Mouse (Mus musculus) monocyte, adult 2 months (primary cell): ENCODE measurements around the gene Fut2.
A peak's percentile ranks its signal among the peaks of the same experiment; 100 is the strongest.

Experiments
- DNase-seq, 2 experiments: peaks; one replicate each; pipeline ENCODE4 v3.0.0; 2022; ENCODE audit warnings: low spot score in 2 of 2, low read depth in 1 of 2

Fut2 gene

GRCm38 (mm10) chr7:45639561-45640027, 26.6 kb downstream of the Fut2 start, which contains the start of gene Mamstr:
Gene Mamstr (plus strand): TSS chr7:45639977.
- DNase-seq, result no peak

DNA sequence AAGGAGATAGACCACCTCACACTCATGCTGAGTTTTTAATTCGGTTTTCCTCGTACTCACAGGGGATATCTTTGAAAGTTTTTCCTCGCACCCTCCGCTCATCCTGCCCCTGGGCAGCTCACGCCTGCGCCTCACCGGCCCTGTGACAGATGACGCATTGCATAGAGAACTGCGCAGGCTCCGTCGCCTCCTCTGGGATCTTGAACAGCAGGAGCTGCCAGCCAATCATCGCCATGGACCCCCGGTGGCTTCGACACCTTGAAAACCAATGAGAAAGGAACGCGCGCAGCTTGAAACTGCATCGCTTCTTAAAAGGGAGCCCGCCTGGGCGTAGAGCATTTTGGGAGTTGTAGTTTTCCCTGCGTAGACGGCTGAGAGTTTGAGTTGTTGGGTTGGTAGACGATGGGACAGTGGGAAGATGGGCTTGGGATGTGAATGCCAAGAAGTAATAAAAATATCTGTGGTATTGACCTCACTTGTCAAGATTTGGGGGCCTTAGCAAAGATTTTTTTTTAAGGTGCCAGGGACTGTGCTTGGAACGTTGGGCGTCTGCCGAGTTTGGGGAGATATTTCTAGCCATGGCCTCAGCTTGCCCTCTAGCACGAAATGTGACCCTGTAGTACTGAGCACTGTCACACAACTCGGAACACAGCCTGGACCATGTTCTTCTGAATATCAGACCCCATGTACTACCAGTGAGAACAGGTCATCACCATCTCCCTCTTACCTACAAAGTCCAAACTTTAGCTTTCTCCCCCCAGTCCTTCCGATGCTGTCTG, 27.4 kb downstream of the Fut2 start:
- DNase-seq, result no peak

- DNase-seq, result no peak
Observed at GRCm38 (mm10) chr7:45637710-45638109, 28.5 kb downstream of the Fut2 start.

DNA sequence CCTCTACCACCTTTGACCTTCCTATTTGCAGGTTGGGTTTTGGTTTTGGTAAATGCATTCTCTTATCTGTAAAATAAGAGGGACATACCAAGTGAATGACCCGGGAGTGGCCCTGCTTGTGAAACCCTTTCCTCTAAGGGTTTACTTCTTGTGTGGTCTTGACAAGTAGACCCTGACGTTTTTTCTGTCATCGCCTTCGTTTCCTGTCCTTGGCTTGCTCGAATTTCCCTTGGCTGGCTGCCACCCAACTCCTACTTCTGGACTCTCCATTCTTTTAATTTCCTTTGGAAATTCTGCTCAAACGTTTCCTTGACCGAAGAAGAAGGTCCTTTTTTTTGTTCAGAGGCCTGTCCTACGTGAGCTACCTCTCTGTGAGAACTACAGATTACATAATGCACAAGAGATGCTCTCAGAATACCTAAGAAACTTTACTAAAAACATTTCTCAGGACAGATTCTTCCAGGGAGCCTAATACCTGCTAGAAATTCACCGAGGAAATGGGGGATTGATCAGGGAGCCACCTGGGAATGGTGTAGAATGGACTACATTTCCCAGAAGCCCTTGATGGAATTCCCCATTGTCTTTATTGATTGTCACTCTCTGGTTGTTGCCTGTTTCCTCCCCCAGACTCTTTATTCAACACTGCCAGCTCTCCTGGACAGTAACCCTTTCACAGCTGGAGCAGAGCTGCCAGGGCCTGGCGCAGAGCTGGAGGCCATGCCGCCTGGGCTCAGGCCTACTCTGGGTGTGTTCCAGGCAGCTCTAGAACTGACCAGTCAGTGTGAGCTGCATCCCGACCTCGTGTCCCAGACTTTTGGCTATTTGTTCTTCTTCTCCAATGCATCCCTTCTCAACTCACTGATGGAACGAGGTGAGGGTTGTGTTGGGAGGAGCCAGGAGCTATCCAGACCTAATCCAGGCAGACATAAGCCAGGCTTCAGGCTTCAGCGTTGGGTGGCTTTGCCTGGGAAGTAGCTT, 30.2 kb downstream of the Fut2 start:
- DNase-seq, result no peak

DNA sequence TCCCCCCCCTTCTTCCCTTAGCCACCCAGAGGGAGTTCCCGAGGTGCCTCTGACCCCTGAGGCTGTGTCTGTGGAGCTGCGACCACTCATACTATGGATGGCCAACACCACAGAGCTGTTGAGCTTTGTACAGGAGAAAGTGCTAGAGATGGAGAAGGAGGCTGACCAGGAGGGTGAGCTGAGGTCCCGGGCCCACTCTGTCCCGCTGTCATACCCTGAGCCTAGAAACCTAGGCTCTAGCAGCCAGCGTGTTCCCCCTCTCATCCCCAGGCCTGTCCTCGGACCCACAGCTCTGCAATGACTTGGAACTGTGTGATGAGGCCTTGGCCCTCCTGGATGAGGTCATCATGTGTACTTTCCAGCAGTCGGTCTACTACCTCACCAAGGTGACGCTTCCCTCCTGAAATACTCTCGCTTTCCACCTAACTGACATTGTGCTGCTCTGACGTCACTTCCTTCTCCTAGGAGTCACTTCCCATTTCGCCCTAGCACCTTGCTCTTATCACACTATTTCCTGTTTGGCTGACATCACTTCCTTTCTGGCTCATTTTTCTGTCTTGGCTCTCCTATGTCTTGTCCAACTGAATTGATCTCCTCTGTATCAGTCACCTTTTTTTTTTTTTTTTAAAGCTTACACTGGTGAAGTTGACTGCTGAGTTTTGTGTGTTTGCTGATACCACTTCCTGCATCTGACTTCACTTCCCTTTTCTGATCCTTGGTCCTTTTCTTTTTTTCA, 31.1 kb downstream of the Fut2 start:
- peak; percentile 37 to 48 for DNase-seq

DNA sequence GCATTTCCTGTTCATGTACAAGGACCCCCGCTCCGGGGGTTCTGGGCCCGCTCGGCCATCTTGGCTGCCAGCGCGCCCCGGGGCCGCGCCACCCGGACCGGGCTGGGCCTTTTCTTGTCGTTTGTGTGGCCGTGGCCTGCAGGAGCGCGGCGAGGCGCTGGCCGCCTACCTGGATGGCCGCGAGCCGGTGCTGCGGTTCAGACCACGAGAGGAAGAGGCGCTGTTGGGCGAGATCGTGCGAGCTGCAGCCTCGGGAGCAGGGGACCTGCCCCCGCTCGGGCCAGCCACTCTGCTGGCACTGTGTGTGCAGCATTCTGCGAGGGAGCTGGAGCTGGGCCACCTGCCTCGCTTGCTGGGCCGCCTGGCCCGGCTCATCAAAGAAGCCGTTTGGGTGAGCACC, 33.7 kb downstream of the Fut2 start:
- DNase-seq, result no peak

- DNase-seq, result no peak
Observed at GRCm38 (mm10) chr7:45630064-45630907, 35.9 kb downstream of the Fut2 start.

DNA sequence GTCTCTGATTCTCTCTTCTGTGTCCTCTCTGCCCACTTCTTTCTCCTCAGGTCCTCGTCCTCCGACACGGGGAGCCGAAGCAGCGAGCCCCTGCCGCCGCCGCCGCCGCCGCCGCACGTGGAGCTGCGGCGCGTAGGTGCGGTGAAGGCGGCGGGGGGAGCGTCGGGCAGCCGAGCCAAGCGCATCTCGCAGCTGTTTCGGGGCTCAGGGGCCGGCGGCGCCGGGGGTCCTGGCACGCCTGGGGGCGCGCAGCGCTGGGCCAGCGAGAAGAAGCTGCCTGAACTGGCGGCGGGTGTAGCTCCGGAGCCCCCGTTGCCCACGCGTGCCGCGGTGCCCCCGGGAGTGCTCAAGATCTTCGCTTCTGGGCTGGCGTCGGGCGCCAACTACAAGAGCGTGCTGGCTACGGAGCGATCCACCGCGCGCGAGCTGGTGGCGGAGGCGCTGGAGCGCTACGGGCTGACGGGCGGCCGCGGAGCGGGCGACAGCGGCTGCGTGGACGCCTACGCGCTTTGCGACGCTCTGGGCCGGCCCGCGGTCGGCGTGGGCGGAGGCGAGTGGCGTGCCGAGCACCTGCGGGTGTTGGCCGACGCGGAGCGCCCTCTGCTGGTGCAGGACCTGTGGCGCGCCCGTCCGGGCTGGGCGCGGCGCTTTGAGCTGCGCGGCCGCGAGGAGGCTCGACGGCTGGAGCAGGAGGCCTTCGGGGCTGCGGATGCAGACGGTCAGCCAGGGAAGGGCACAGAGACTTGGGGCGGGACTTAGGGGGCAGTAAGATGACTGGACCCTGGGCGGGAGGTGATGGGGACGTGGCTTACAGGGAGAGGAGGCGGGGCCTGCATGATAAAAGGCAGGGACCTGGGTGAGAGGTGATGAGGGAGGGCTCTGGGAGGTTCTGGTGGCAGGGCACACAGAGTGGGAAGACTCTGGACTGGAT, 37.6 kb downstream of the Fut2 start:
- peak; percentile 50 to 78 for DNase-seq

DNA sequence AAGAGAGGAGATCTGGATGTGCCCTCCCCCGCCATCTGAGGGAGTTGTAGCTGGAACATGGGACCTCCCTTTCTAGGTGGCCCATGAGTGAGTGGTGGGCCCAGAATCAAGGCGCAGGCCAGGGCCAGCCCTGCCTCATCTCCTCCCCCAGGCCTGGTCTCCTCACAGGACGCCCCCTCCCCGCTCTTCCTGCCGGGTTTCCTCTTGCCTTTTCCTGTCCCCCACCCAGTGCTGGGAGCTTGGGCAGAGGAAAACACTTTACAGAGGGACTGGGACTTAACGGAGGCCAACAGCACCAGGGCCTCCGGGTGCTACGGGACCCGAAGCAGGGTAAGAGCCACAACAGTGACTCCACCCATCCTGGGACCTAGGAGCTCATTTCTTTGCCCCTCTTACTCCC, 38.9 kb downstream of the Fut2 start, which contains the start of gene Rasip1:
Rasip1 (plus strand) TSS at position 228 of the 400 bp plus-strand sequence.
- DNase-seq, result no peak

GRCm38 (mm10) chr7:45626571-45627076, 39.6 kb downstream of the Fut2 start:
- no peak for DNase-seq

DNA sequence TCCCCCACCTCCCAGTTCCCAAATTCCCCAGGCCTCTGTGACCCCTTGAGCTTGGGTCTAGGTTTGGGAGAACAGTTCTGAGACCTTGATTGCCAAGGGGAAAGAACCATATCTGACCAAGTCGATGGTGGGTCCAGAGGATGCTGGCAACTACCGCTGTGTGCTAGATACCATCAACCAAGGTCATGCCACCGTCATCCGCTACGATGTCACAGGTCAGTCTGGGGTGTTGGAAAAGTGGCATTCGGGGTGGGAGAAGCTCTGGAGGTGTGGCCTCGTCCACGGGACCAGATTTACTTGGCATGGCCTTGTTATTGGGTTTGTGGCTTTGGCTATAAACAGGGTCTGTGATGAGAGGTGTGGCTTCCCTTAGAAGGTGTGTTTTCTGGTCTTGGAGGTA, 40.7 kb downstream of the Fut2 start:
- no peak for DNase-seq

- no peak for DNase-seq
Observed at GRCm38 (mm10) chr7:45624718-45625117, 41.5 kb downstream of the Fut2 start.

GRCm38 (mm10) chr7:45623507-45623906, 42.7 kb downstream of the Fut2 start:
- no peak for DNase-seq

DNA sequence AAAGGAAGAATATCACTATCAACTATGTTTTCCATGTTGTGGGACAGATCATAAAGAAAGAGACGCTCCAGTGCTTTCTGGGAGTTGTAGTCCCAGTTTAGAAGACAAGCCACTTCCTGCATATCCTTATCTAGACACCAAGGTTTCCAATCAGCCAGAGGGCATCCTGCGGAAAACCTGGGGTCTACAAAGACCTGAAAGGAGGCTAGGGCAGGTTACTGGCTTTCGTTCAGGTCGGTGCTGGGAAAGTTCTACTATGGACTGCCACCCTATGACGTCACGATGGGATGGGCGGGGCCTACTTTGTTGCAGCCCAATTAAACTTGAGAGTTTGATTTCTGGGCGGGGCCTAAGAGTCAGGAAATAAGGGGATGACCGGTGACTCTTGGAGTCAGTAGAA, 44.8 kb downstream of the Fut2 start, which contains the start of gene Izumo1:
Izumo1 (plus strand) TSS at position 369 of the 400 bp plus-strand sequence.
- DNase-seq, result no peak

GRCm38 (mm10) chr7:45619592-45619991, 46.6 kb downstream of the Fut2 start:
- DNase-seq, result no peak

DNA sequence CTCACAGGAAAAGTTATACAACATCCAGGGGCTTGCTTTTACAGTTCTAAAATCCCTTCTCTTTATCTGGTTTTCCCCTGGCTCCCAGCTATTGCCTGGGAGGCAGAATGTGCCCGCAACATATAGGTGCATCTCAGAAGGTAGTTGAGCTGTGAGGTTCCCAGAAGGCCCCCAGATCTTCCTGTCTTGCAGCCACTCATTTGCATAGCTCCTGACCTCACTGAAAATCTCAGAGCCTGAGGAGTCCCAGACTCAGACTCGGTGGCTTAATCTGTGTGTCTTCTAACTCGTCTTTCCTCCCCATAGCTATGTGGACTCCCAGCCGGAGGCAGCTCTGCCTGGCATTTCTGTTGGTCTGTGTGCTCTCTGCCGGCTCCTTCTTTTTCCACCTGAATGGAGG, 47.9 kb downstream of the Fut2 start:
- no peak for DNase-seq

DNA sequence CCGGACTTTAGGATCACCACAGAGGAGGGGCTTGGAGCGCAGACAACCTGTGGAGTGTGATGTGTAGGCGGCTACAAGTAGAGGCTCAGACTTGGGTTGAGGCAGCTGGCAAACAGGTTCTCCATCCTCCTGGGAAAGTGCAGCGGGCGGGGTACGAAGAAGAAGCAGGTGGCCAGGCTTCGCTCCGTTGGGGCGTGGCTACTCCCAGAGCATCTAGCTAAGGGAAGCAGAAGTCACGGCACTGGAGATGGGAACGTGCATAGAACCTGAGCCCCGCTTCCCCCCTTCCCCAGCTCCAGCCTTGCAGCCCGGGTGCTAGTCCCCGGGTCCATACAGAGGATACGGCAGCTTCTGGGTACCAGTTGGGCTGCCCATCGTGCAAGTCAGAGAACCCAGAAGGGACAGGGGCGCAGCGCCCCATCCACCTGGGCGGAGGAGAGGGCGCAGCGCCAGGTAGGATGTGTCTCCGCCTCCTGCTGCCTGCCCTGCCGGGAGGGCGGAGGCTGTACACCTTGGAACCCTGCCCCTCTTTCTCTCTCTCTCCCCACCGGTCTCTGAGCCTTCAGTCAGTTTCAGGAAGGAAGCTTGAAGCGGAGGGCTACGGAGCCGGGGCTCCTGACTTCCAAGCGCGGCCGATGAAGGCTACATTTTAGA, 49.0 kb downstream of the Fut2 start, which contains the start of gene Fut1:
Fut1 (plus strand) TSS at position 248 of the 654 bp plus-strand sequence.
- DNase-seq, result no peak

DNA sequence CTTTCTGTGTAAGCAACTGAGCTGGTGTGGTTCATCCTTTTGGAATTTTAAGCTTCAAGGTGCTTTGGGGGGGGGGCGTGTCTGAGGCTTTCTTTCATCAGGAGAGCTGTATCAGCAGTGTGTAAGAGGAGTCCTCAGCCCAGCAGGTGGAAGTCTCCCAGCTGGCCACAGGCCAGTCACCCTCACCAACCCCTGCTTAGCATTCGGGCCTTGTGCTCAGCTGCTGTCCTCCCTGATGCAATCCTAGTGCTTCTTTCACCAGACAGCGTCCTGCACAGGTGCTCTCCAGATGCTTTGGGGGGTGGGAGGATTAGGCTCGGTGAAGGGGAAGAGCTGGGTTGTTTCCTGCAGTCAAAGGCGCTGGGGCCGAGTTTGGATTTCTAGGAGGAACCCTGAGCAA, 49.9 kb downstream of the Fut2 start:
- no peak for DNase-seq
